In genomic region chr11:51290066-51290955, GRCm38 (mm10) we compare ENCODE assay signal across 8 mouse cellular contexts. TPM values are rescaled to one million over a fixed set of nuclear protein-coding genes. Genes with fewer than 3 reads are reported as not detected.
DNase-seq lines count a peak whose midpoint lies in the region; ATAC-seq lines count a peak whose summit lies in the region.

No protein-coding gene starts in this region.

- 2% methylated on average over 51 of the region's 74 CpGs for WGBS in embryonic facial prominence, embryonic 14.5 days
- 2% methylated on average over 74 of the region's 74 CpGs for WGBS in midbrain, embryonic 10.5 days
- 2% methylated on average over 61 of the region's 74 CpGs for WGBS in stomach, embryonic 16.5 days

- peak overlapping the region; percentile 86 for H3K4me2 ChIP-seq in embryonic facial prominence, embryonic 14.5 days (ENCODE audit: low read depth, low read length)
- H3K4me2 ChIP-seq in stomach, embryonic 16.5 days (ENCODE audit: low read depth, low read length): peak overlapping the region; percentile 79

- H3K4me3 ChIP-seq in embryonic facial prominence, embryonic 14.5 days (ENCODE audit: low read depth, low read length): peak overlapping the region; percentile 64
- H3K4me3 ChIP-seq in midbrain, embryonic 10.5 days: peak overlapping the region; percentile 68
- peak overlapping the region; percentile 63 for H3K4me3 ChIP-seq in stomach, embryonic 16.5 days (replicated peaks; ENCODE audit: low read length)

- H3K9me3 ChIP-seq in embryonic facial prominence, embryonic 14.5 days (ENCODE audit: control insufficient read depth, low read length): no peaks in the 10 kb centered on the region
- H3K9me3 ChIP-seq in midbrain, embryonic 10.5 days (replicated peaks): peaks cover 3% of the 10 kb centered on the region; the same call in 1 of the 2 replicates
- no peaks in the 10 kb centered on the region; the same call in 1 of the 2 replicates for H3K9me3 ChIP-seq in stomach, embryonic 16.5 days (replicated peaks; ENCODE audit: control insufficient read depth, low read length)

- peak; percentile 10 for DNase-seq in right cerebral cortex, adult 18-20 months
- DNase-seq in right cerebral cortex, postnatal 36 days (ENCODE audit: low spot score in 2 of 2): no peak
- peak; percentile 71 for DNase-seq in embryonic facial prominence, embryonic 14.5 days (ENCODE audit: low spot score)
- DNase-seq in heart, postnatal 10 days: peak; percentile 44 to 63
- DNase-seq in kidney, postnatal 4 days: peak; percentile 75 to 87
- peak; percentile 79 for DNase-seq in midbrain, embryonic 10.5 days (ENCODE audit: low spot score)
- DNase-seq in c-Kit-positive CD71-positive TER-119-positive erythroid progenitor cells, embryonic 14.5 days (ENCODE audit: low spot score): no peak

- H3K27me3 ChIP-seq in embryonic facial prominence, embryonic 14.5 days (replicated peaks; ENCODE audit: control insufficient read depth, insufficient read depth, low read length): no peaks in the 10 kb centered on the region
- peaks cover 11% of the 10 kb centered on the region for H3K27me3 ChIP-seq in midbrain, embryonic 10.5 days (ENCODE audit: low read depth, poor library complexity, severe bottlenecking)
- H3K27me3 ChIP-seq in stomach, embryonic 16.5 days (ENCODE audit: control insufficient read depth, insufficient read depth, low read length): no peaks in the 10 kb centered on the region

- peak; percentile 87 for ATAC-seq in embryonic facial prominence, embryonic 14.5 days (ENCODE audit: low read depth)
- peak; percentile 72 for ATAC-seq in stomach, embryonic 16.5 days (ENCODE audit: insufficient read depth, low FRiP score)

- H3K9ac ChIP-seq in embryonic facial prominence, embryonic 14.5 days (ENCODE audit: low read depth, low read length): peak overlapping the region; percentile 70
- peak overlapping the region; percentile 73 for H3K9ac ChIP-seq in stomach, embryonic 16.5 days (ENCODE audit: low read length)

- peaks cover 7% of the 10 kb centered on the region; the same call in 1 of the 2 replicates for H3K4me1 ChIP-seq in embryonic facial prominence, embryonic 14.5 days (ENCODE audit: control insufficient read depth, insufficient read depth, low read length)
- H3K4me1 ChIP-seq in midbrain, embryonic 10.5 days: peaks cover 19% of the 10 kb centered on the region
- H3K4me1 ChIP-seq in stomach, embryonic 16.5 days (ENCODE audit: control insufficient read depth, insufficient read depth, low read length): 0 out of 2 replicates have a peak, but pooled peaks cover 2% of the 10 kb centered on the region

- H3K36me3 ChIP-seq in embryonic facial prominence, embryonic 14.5 days (ENCODE audit: control insufficient read depth, insufficient read depth, low read length): peaks cover 1% of the 10 kb centered on the region; the same call in 1 of the 2 replicates
- H3K36me3 ChIP-seq in midbrain, embryonic 10.5 days: no peaks in the 10 kb centered on the region
- no peaks in the 10 kb centered on the region for H3K36me3 ChIP-seq in stomach, embryonic 16.5 days (ENCODE audit: control insufficient read depth, insufficient read depth, low read length)

- peak overlapping the region; percentile 61 for H3K27ac ChIP-seq in embryonic facial prominence, embryonic 14.5 days (replicated peaks; ENCODE audit: low read depth, low read length)
- H3K27ac ChIP-seq in midbrain, embryonic 10.5 days (replicated peaks): peak overlapping the region; percentile 82
- H3K27ac ChIP-seq in stomach, embryonic 16.5 days (ENCODE audit: low read length): 0 out of 2 replicates have a peak overlapping the region, but pooled peaks have one; percentile 84

- intact Hi-C loops in heart, postnatal 10 days (cut with DNase I): no loop called here

RNA-seq across cellular contexts. Expression of gene Col23a1, which starts 0.6 kb away (rescaled TPM):
- 20.1 and 20.2 TPM in 2 replicates for polyA plus RNA-seq in embryonic facial prominence, embryonic 14.5 days (2014; fragmentation: Nextera tagmentation; extraction: Ambion mirVana)
- 1 to 10 TPM; 2.8 to 2.9 TPM for total RNA-seq in heart, postnatal 10 days (2021)
- polyA plus RNA-seq in midbrain, embryonic 10.5 days (2016; fragmentation: Nextera tagmentation; extraction: Ambion mirVana): 8.0 and 10.9 TPM in 2 replicates
- polyA plus RNA-seq in stomach, embryonic 16.5 days (2015; fragmentation: Nextera tagmentation; extraction: Ambion mirVana): 5.7 and 7.0 TPM in 2 replicates

RNA-seq across cellular contexts. Expression of gene BC049762, which starts 27.5 kb away (rescaled TPM):
- 0.33 and 0.48 TPM in 2 replicates for polyA plus RNA-seq in embryonic facial prominence, embryonic 14.5 days (2014; fragmentation: Nextera tagmentation; extraction: Ambion mirVana)
- total RNA-seq in heart, postnatal 10 days (2021): not detected
- polyA plus RNA-seq in midbrain, embryonic 10.5 days (2016; fragmentation: Nextera tagmentation; extraction: Ambion mirVana): 0.22 and 0.73 TPM in 2 replicates
- 0.36 TPM in 1 of 2 replicates, not detected in the other for polyA plus RNA-seq in stomach, embryonic 16.5 days (2015; fragmentation: Nextera tagmentation; extraction: Ambion mirVana)

RNA-seq across cellular contexts. Expression of gene Clk4, which starts 28.8 kb away (rescaled TPM):
- polyA plus RNA-seq in embryonic facial prominence, embryonic 14.5 days (2014; fragmentation: Nextera tagmentation; extraction: Ambion mirVana): 111 and 126 TPM in 2 replicates
- 10 to 100 TPM; 47.3 to 48.2 TPM for total RNA-seq in heart, postnatal 10 days (2021)
- 100 and 120 TPM in 2 replicates for polyA plus RNA-seq in midbrain, embryonic 10.5 days (2016; fragmentation: Nextera tagmentation; extraction: Ambion mirVana)
- polyA plus RNA-seq in stomach, embryonic 16.5 days (2015; fragmentation: Nextera tagmentation; extraction: Ambion mirVana): 115 and 123 TPM in 2 replicates

Comparison
In these comparisons a context has a peak if more than half of its experiments do, and no peak if none do; other contexts are left out.
1. DNase-seq: peak in right cerebral cortex, adult 18-20 months (single experiment), embryonic facial prominence, embryonic 14.5 days (single experiment), heart, postnatal 10 days (2 of 2), kidney, postnatal 4 days (2 of 2) and midbrain, embryonic 10.5 days (single experiment); none in right cerebral cortex, postnatal 36 days (0 of 2) and c-Kit-positive CD71-positive TER-119-positive erythroid progenitor cells, embryonic 14.5 days (single experiment).
2. Peak in every context shown above with its lines, with median percentiles within 50 percentile points of each other: H3K27ac ChIP-seq and H3K4me3 ChIP-seq.